Mouse (Mus musculus): ENCODE results near the gene Gm17304.

Gene Gm17304

DNA sequence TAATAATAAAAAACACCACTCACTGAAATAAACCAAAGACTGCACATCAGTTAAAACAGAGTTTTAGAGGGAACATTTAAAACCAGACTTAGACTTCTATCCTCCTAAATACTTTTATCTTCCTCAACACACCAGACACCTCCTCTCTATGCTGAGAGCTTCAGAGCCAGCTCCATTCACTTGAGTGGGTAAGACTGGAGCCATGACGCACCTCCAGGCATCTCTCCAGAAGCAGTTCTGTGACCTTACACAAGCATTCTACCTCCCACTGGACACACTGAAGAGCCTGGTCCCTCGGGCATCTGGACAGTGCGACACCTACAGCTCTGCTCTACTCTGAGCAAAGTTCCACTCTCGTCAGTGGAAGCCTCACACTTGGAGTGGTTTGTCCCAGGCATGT, 14.4 kb downstream of the Gm17304 start:
- DNase-seq (ENCODE audit: low read depth), result no peak

- DNase-seq (ENCODE audit: low read depth), result no peak
Observed at GRCm38 (mm10) chr5:106628369-106629149, 19.7 kb downstream of the Gm17304 start.

DNA sequence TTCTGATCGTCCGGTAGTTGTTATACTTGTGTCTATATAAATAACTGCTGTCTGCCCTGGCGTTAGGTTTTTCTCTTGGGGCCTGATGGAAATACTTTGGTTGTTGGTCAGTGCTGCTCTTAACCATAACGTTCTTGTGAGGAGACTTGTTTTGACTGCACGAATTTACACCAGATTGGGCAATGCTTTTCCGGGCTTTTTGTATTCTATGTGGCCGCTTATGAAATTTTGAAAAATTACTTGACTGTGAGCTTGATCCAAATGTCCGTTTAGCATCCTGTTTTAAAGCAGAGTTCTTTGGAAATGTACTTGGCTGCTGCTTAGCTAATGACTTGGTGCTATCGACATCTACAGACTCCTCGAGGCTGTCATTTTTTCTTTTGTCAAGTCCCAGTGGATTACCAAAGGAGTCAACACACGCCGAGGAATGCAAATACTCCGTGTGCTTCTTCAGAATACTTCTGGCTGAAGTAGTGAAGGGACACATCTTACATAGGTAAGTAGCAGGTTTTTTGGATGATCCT, 27.6 kb downstream of the Gm17304 start:
- no peak for DNase-seq (ENCODE audit: low read depth)

GRCm38 (mm10) chr5:106639627-106640026, 30.7 kb downstream of the Gm17304 start:
- DNase-seq (ENCODE audit: low read depth), result peak; percentile 21

DNA sequence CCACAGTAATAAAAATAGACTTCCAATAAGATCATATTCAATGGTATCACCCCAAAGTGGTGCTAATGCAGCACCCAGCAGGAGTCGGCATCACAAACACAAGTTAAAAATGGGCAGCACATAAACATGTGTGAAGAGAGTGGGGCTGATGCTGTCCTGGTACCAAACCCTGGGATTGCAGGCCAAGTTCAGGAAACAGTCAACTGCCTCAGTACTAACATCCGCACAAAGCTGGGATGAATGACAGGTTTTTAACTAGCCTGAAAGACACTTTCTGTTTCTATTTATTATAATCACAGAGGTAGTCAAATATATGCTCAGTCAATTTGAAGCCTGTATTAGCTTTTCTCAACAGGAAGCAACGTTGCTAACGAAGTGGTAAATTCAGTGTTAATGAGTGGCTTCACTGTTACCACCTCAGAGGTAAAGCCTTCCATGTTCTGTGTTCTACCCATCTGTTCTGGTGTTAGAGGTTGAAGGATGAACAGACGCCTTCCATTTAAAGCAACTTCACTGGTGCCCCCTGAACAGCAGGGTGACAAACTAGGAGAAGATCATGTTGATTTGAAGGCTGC, 31.4 kb downstream of the Gm17304 start:
- DNase-seq (ENCODE audit: low read depth), result peak; percentile 23

- no peak for DNase-seq (ENCODE audit: low read depth)
Observed at GRCm38 (mm10) chr5:106641876-106642275, 33.0 kb downstream of the Gm17304 start.

DNA sequence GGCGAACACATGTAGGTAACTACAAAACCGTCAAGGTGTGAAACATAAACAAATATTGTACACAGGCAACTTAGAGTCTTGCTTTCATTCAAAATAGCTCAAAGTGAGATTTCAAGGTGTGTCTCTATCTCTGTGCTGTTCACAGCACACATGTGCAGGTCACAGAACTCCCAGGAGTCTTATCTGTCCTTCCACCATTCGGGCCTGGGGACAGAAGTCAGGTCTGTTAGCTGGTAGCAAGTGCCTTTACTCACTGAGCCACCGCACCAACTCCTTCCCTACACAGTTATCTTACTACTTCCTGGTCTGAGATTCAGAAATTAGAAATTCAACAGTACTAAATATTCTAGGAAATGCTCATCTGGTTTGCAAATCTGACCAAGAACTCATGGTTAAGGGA, 34.5 kb downstream of the Gm17304 start:
- no peak for DNase-seq (ENCODE audit: low read depth)

GRCm38 (mm10) chr5:106649441-106649840, 40.5 kb downstream of the Gm17304 start:
- peak; percentile 44 for DNase-seq (ENCODE audit: low read depth)

DNA sequence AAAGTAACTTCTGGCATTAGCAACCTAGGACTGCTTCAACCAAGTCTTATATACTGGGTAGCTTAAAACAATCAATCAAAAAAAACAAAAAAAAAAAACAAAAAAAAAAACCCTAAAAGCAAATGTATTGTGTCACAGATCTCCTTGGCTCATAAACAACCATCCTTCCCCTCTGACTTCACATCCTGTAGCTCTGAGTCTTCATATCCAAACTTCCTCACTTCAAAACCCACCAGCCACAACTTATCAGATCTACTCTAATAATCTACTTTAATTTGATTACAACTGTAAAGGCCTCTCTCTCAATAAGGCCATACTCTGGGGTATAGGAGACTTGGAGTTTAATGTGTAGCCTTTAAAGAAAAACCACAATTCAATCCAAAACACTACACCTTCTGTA, 41.1 kb downstream of the Gm17304 start:
- peak; percentile 15 for DNase-seq (ENCODE audit: low read depth)

DNA sequence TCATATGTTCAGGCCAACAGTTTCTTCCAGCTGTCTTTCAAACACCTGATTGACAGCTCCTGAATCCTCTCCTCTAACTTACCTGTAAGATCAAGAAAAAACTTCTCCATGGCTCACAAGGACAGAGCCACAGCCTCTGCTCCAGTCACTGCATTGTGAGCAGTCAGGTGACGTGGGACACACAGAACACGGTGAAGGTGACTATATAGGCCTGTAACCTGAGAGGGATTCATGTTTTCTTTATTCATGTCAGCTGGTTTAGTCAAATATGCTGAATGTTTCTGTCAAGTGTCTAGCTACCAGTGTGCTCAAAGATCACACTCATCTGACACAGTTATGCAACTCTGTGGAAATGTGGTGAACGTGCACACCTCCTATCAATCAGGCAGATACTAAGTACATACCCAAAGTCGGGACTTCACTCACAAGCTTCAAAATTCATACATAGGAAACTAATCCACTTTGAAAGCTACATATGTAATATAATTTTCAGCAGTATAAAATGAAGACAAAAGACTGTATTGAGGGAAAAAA, 43.4 kb downstream of the Gm17304 start:
- no peak for DNase-seq (ENCODE audit: low read depth)

DNA sequence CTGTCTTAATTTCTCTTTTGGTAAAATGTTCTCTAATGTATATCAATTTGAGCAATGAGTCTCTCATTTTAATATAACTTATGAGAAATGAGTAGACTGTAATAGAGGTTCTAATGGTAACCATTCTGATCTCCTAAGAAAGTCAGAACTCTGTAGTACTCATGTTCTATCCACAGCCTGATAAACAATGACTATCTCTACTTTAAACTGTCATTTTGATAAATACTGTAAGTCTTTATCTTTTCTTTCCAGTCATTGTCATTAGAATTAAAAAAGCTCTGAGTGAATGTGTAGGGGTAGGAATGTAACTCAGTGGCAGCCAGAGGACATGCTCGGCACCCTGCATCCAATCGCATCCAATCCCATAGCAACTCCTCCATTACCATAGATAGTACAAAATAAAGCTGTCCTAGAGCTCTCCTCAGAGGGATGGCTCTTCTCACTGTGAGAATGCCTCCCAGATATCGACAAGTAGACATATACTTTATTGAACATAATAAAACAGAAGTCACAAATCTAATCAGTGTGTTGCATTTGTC, 44.0 kb downstream of the Gm17304 start:
- DNase-seq (ENCODE audit: low read depth), result no peak
